Mouse (Mus musculus): Measurements from ENCODE around the gene Hspa5.
"Not testable (repeated sequence)": the region's sequence is repeated elsewhere in the genome, so short reads cannot be mapped to it uniquely, and the experiment has no call there.

The Hspa5 gene

DNA sequence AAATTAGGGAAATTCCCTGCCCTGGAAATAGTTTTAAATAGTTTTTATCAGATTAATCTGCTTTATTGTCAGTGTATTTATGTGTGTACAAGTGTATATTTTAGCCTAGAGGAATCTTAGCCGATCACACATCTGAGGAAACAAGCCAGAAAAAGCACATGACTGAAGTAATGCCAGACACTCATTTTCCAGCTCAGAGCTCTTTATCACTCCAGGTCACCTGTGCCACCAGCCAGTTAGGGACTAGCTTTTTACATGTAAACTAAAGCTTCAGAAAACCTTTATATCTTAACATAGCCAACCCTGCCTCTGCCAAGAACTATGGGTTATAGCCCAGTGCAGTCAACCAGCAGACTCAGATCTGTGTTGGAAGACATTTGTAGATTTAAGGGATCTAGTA, 33.0 kb downstream of the Hspa5 start:
- ATAC-seq (ENCODE audit: insufficient number of reproducible peaks, low FRiP score, low TSS enrichment), result no peak

DNA sequence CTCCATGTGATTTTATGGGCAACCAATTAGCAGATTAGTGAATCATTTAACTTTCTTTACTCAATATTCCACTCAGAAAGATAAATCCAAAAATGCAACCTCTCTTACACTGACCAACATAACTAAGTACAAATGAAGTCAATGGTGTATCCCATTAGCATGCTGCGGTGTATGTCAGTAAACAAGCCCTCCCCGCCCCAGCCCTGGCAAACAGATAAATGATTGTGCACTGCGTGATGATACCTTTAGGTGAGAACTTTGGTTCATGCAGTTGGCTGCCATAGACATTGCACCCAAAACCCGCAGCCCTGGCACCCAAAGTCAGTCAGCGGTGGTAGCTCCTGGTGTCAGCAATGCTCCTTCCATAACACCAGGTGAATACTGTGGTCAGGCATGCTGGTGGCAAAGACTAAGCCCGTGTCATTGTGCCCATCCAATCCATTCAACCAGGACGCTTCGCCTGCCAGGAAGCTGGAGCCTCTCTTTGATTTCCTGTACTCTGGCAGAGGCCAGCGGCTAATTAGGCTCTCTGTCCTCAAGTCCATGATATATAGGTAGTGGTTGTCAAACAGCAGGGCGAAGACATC, 33.7 kb downstream of the Hspa5 start:
- ATAC-seq (ENCODE audit: insufficient number of reproducible peaks, low FRiP score, low TSS enrichment), result no peak

DNA sequence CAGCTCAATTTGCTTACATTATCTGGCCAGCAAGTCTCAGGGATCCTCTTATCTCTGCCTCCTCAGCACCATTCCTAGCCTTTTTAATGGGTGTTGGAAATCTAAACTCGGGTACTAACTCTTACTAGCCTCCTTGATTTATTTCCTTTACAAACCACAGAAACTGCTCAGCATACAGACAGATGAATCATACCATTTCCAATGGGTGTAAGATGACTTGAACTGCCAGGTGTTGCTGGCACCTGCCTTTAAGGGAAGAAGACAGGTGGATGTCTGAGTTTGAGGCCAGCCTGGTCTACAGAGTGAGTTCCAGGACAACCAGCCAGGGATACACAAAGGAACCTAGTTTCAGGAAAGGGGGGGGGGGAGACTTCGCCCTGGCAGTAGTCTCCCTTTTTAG, 36.3 kb downstream of the Hspa5 start:
- no peak for ATAC-seq (ENCODE audit: insufficient number of reproducible peaks, low FRiP score, low TSS enrichment)

DNA sequence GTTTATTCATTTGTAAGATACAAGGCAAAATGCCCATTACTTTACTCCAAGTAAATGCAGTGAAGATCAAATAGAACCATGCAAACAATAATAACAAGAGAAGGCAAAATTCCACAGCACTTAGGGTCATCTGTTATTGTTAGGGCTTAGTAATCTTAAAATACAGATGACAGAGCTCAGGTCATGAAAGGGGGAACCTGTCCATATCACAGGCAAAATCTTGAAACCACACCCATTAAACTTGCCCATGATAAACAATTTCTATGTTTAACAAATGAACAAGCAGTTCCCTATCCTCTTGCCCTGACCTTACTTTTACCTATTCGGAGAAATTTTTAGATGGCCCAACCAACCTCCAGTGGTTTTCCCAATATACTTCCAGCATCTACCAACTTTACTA, 37.8 kb downstream of the Hspa5 start:
- no peak for ATAC-seq (ENCODE audit: insufficient number of reproducible peaks, low FRiP score, low TSS enrichment)

DNA sequence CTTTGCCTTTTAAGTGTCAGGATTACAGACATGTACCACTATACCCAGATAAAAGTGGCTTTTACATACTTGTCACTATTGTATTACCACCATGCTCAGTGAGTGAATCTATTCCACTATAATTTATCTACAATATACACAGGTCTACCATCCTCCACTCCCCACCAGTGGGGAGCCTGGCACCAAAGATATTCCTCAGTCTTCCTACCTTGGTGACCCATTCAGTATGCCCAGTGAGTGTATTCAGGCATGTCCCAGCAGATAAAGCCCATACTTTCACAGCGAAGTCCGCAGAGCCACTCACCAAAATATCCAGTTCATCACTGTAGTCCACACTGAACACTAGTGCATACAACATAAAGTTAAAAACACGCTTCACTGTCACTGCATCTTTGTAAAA, 39.0 kb downstream of the Hspa5 start:
- no peak for ATAC-seq (ENCODE audit: insufficient number of reproducible peaks, low FRiP score, low TSS enrichment)

DNA sequence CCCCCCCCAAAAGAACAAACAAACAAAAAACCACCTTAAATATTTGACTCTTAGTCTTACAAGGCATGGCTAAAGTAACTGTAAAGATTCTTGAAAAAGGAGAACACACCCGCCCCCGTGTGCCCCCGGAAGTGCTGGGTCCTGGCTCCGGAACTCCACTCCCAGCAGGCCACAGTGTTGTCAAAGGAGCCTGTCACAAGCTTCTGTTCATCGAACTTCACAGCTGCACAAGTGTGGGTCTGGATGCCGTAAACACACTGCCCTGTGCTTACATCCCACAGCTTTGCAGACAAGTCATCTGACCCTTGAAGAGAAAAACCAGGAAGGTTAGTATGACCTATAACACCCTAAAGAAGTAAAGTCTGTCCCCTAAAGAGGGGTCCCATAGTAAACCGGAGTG, 40.9 kb downstream of the Hspa5 start:
- ATAC-seq (ENCODE audit: insufficient number of reproducible peaks, low FRiP score, low TSS enrichment), result no peak

DNA sequence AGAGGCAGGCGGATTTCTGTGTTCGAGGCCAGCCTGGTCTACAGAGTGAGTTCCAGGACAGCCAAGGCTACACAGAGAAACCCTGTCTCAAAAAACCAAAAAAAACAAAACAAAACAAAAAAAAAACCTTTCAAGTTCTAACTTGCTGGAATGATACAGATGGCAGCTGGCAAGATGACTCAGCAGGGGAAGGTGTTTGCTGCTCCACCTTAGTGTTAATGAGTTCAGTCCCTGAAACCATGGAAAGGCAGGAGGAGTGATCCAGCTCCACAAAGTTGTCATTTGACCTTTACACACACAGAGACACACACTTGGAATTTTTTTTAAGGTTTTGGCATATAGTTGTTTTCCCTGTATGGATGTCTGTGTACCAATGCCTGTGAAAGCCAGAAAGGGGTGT, 44.1 kb downstream of the Hspa5 start:
- ATAC-seq (ENCODE audit: insufficient number of reproducible peaks, low FRiP score, low TSS enrichment), result not testable (repeated sequence)

DNA sequence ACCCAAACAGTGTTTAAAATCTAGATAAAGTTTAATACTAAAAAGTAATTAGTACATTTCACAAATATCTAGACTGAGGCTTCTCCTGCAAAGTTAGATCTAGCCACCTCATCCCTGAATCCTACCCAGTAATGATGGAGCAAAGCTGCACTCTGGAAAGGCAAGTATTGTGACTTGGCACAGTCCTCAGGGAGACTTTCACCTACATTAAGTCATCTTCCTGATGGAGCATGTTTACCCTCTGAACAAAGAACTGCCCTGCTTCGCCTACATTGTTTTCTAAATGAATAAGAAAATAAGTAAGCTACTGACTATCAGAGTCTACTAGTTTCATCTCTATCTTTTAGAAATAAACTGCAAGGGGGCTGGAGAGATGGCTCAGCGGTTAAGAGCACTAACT, 46.7 kb downstream of the Hspa5 start:
- no peak for ATAC-seq (ENCODE audit: insufficient number of reproducible peaks, low FRiP score, low TSS enrichment)

DNA sequence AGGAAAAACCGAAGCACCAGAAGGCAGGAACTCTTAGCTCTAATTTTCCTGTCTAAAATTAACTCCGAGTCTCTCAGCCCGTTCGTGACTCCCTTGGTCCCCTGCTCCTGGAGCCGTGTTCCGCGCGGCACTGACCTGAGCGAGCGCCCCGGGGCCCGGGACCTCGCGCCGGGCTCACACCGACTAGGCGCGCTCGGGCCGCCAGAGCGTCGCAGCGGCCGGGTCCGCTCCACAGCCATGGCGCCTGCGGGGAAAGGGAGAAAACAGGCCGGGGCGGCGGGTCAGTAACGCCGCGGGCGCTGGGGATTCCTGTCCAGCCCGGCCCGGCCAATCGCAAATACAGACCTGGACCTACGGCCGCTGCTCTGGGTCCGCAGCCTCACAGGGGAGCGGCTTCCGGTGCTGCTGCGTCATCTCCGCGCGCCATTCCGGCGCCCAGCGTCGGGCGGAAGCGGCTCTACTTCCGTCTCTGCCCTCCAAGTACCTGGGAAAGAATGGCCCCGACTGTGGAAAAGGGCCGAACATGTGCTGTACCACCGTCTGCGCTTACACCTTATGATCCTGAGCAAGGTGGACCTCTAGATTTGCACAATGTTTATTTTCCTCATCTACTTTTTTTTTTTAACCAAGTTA, 54.2 kb downstream of the Hspa5 start, which contains the start of gene Fbxw2:
Gene Fbxw2 (minus strand): TSS at position 485 of the 633 bp plus-strand sequence.
- ATAC-seq (ENCODE audit: insufficient number of reproducible peaks, low FRiP score, low TSS enrichment), result peak; percentile 97

DNA sequence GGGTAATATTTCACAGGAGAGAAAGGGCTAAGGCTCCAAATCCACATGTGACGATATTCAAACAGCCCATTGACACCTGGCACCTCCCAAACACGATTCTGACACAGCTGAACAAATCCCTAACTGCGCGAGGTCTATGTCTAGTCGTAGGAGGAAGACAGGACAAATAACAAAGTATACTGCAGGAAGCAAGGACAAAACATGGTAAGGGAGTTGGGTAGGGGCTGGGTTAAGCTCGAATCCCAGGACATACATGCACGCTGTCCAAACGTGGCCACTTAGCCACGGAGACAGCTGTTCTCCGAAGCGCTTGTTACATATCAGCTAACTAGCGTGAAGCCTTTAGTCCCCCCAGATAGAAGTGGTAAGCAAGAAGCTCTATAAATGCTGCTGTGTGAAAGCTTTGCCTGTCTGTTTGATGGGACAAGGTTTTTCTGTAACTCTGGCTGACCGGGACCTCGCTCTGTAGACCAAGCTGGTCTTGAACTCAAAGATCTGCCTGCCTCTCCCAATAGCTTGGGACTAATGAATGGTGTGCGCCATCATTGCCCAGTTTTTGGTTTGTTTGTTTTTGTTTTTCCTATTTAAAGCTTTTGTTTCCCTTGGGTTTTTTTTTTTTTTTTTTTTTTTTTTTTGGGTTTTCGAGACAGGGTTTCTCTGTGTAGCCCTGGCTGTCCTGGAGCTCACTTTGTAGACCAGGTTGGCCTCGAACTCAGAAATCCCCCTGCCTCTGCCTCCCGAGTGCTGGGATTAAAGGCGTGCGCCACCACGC, 54.9 kb downstream of the Hspa5 start:
- ATAC-seq (ENCODE audit: insufficient number of reproducible peaks, low FRiP score, low TSS enrichment), result no peak
